Mouse (Mus musculus): ENCODE data around the gene Mmp23. TPM values are rescaled to one million over a fixed set of nuclear protein-coding genes. Genes with fewer than 3 reads are reported as not detected.

Gene Mmp23
- 53.8 and 59.8 TPM in 2 replicates for polyA plus RNA-seq (2015; fragmentation: Nextera tagmentation; extraction: Ambion mirVana)

DNA sequence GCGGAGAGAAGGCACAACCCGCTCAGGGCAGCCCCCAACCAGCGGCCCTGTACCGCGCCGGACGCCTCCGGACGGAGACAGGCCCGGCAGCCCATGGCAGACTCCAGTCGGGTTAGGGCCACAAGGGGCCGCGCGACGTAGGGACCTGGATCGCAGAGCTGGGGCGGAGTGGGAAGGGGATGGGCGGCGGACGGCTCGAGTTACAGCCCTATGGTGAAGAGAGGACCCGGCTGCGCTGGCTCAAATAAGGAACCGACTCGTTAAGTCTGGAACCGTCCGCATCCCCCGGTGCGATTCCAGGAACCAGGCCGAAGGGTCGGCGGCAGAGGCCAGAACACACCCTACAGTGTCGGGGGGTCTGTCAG lies at the start of gene Mmp23:
TSS of gene Mmp23 (minus strand) at position 299 of the 365 bp plus-strand sequence.
- Histone ChIP-seq H3K4me1 (ENCODE audit: control insufficient read depth, insufficient read depth, low read length) (peaks cover 38% of the 10 kb centered on the region), H3K27me3 (ENCODE audit: control insufficient read depth, insufficient read depth, low read length) (peaks cover 3% of the 10 kb centered on the region; the same call in 1 of the 2 replicates), H3K27ac (ENCODE audit: low read length) (peak within 1 kb of the TSS; percentile 86), H3K4me2 (ENCODE audit: low read depth, low read length) (peak within 1 kb of the TSS; percentile 86), H3K36me3 (ENCODE audit: control insufficient read depth, insufficient read depth, low read length) (peaks cover 22% of the 10 kb centered on the region), H3K4me3 (replicated peaks; ENCODE audit: low read length) (peak within 1 kb of the TSS; percentile 56), H3K9ac (ENCODE audit: low read length) (peak within 1 kb of the TSS; percentile 77), H3K9me3 (replicated peaks; ENCODE audit: control insufficient read depth, low read length) (no peaks in the 10 kb centered on the region)
- WGBS: under 1% methylated on average over 33 of the region's 33 CpGs
- ATAC-seq (ENCODE audit: insufficient read depth, low FRiP score): peak; percentile 42; the same call in 1 of the 2 replicates

DNA sequence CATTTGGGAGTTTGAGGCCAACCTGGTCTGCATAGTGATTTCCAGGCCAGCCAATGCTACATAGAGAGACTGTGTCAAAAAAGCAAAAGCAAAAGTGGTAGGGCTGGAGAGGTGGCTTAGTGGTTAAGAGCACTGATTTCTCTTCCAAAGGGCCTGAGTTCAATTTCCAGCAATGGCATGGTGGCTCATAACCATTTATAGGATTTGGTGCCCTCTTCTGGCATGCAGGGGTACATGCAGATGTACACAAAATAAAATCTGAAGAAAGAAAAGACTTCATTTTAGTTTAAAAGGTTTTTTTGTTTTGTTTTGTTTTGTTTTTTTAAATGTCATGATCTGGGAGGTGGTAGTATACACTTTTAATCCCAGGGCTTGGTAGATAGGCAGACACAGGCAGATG lies 47.2 kb upstream of the Mmp23 start:
- H3K9ac ChIP-seq (ENCODE audit: low read length): no peak overlapping the region
- no peak overlapping the region for H3K27ac ChIP-seq (ENCODE audit: low read length)
- ATAC-seq (ENCODE audit: insufficient read depth, low FRiP score): no peak
- H3K4me3 ChIP-seq (replicated peaks; ENCODE audit: low read length): no peak overlapping the region
- no peaks in the 10 kb centered on the region for H3K36me3 ChIP-seq (ENCODE audit: control insufficient read depth, insufficient read depth, low read length)
- H3K27me3 ChIP-seq (ENCODE audit: control insufficient read depth, insufficient read depth, low read length): no peaks in the 10 kb centered on the region; the same call in 1 of the 2 replicates
- H3K9me3 ChIP-seq (replicated peaks; ENCODE audit: control insufficient read depth, low read length): no peaks in the 10 kb centered on the region
- H3K4me1 ChIP-seq (ENCODE audit: control insufficient read depth, insufficient read depth, low read length): peaks cover 12% of the 10 kb centered on the region
- H3K4me2 ChIP-seq (ENCODE audit: low read depth, low read length): no peak overlapping the region

DNA sequence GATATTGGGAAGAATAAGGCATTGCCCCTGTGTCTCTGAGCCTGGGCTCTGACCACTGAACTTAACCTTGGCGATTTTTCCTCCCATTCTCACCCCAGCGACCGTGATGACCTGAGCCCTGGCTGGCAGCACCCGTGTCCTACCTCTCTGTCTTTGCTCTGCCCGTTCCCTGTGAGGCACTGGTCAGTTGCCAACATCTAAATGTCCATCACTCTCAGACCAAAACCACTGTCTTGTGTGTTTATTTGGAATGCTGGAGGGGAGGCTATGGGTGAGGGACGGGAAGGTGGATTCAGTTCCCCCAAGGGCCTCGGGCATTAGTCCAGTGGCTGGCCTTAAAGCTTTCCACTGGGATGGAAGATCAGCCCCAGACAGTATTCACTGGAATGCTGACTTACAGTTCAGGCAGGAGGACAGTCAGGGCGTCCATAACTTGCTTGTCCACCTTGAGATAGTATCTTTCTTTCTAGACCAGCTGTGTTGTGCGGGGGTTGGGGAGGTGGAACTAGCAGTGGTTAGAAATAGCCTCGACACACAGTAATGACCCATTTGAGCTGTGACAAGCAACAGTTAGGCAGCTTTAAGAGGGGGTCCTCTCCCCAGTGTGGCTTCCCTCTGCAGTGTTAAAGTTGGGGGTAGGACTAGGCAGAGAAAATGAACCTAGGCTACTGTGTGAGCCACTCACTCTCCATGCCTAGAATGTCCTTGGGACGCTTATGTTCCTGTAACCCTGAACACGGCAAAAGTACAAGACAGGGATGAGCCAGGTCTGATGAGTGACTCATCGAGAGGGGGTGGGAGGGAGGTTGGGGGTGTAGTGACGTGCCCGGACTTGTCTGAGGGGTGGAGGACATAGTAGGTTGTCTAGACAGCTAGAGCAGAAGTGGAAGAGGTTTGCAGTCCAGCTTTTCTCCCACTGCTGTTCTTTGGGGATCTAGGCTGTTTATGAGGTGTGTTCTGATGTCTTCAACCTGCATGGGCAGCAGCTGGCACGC lies 43.4 kb upstream of the Mmp23 start:
- 69% methylated on average over 16 of the region's 16 CpGs for WGBS

DNA sequence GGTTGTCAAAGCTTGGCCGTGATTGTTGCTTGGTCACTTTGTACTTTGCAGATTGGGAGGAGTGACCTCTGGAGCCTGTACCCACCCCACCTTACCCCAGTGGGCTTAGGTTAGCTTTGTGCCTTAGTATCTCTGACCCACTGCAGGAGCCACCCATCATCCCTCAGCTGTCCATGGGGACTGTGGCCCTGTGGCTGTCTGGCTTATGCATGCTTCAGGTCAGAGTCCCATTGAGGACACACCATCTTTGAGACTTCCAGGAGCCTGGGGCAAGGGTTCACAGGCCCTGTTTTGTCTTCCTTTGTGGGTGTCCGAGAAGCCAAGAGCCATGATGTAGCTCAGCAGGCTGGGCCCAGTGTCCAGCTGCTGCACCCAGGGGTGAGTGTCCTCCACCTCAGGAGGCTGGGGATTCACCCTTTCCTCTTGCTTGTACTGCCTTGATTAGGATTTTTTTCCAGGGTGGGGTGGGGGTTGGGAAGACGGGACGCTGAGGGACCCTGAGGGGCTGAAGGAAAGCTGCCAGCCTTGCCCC lies 42.4 kb upstream of the Mmp23 start:
- Histone ChIP-seq H3K27ac (ENCODE audit: low read length) (no peak overlapping the region), H3K9ac (ENCODE audit: low read length) (peak overlapping the region; percentile 90), H3K4me1 (ENCODE audit: control insufficient read depth, insufficient read depth, low read length) (peaks cover 20% of the 10 kb centered on the region), H3K27me3 (ENCODE audit: control insufficient read depth, insufficient read depth, low read length) (no peaks in the 10 kb centered on the region; the same call in 1 of the 2 replicates), H3K4me3 (replicated peaks; ENCODE audit: low read length) (peak overlapping the region; percentile 71), H3K36me3 (ENCODE audit: control insufficient read depth, insufficient read depth, low read length) (no peaks in the 10 kb centered on the region), H3K9me3 (replicated peaks; ENCODE audit: control insufficient read depth, low read length) (no peaks in the 10 kb centered on the region), H3K4me2 (ENCODE audit: low read depth, low read length) (peak overlapping the region; percentile 98)
- 80% methylated on average over 4 of the region's 4 CpGs for WGBS
- no peak for ATAC-seq (ENCODE audit: insufficient read depth, low FRiP score)

More for the DNA sequence above, 43.4 kb upstream of the Mmp23 start:
- Histone ChIP-seq H3K4me3 (replicated peaks; ENCODE audit: low read length) (no peak overlapping the region), H3K9ac (ENCODE audit: low read length) (0 out of 2 replicates have a peak overlapping the region, but pooled peaks have one; percentile 90), H3K9me3 (replicated peaks; ENCODE audit: control insufficient read depth, low read length) (no peaks in the 10 kb centered on the region), H3K27ac (ENCODE audit: low read length) (no peak overlapping the region), H3K36me3 (ENCODE audit: control insufficient read depth, insufficient read depth, low read length) (no peaks in the 10 kb centered on the region), H3K4me2 (ENCODE audit: low read depth, low read length) (no peak overlapping the region), H3K4me1 (ENCODE audit: control insufficient read depth, insufficient read depth, low read length) (peaks cover 20% of the 10 kb centered on the region), H3K27me3 (ENCODE audit: control insufficient read depth, insufficient read depth, low read length) (no peaks in the 10 kb centered on the region; the same call in 1 of the 2 replicates)
- no peak for ATAC-seq (ENCODE audit: insufficient read depth, low FRiP score)

DNA sequence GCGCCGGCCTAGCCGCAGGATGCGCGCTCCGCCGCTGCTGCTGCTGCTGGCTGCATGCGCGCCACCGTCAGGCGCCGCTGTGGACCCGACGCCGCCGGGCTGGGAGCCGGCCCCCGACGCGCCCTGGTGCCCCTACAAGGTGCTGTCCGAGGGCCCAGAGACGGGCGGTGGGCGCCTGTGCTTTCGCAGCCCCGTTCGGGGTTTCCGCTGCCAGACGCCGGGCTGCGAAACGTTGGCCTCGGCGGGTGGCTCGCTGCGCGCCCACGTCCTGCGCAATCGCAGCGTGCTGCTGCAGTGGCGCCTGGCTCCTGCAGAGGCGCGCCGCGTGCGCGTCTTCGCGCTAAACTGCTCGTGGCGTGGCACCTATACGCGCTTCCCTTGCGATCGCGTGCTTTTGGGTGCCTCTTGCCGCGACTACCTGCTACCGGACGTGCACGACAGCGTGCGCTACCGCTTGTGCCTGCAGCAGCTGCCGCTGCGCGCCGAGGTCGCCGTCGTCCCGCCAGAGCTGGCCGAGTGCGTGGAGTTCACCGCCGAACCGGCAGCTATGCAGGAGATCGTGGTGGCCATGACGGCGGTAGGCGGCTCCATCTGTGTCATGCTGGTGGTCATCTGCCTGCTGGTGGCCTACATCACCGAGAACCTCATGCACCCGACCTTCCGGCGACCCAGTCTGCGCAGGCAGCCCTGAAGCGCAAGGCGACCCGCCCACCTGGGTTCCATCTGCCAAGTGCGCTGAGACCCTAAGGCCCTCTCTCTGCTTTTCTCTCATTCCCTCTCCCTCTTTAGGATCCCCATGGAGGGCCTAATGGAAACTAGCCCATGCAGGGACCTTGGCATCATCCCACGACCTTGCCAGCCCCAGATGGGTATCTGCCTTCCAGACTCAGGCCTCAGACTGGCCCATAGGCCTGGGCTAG lies 41.6 kb upstream of the Mmp23 start:
- no peaks in the 10 kb centered on the region; the same call in 1 of the 2 replicates for H3K27me3 ChIP-seq (ENCODE audit: control insufficient read depth, insufficient read depth, low read length)
- H3K9ac ChIP-seq (ENCODE audit: low read length): peak overlapping the region; percentile 90
- H3K4me1 ChIP-seq (ENCODE audit: control insufficient read depth, insufficient read depth, low read length): peaks cover 20% of the 10 kb centered on the region
- no peak overlapping the region; the same call in 1 of the 2 replicates for H3K27ac ChIP-seq (ENCODE audit: low read length)
- H3K4me2 ChIP-seq (ENCODE audit: low read depth, low read length): peak overlapping the region; percentile 98
- WGBS: 1% methylated on average over 92 of the region's 92 CpGs
- peak overlapping the region; percentile 71 for H3K4me3 ChIP-seq (replicated peaks; ENCODE audit: low read length)
- no peaks in the 10 kb centered on the region for H3K36me3 ChIP-seq (ENCODE audit: control insufficient read depth, insufficient read depth, low read length)
- ATAC-seq (ENCODE audit: insufficient read depth, low FRiP score): peak; percentile 68
- H3K9me3 ChIP-seq (replicated peaks; ENCODE audit: control insufficient read depth, low read length): no peaks in the 10 kb centered on the region

DNA sequence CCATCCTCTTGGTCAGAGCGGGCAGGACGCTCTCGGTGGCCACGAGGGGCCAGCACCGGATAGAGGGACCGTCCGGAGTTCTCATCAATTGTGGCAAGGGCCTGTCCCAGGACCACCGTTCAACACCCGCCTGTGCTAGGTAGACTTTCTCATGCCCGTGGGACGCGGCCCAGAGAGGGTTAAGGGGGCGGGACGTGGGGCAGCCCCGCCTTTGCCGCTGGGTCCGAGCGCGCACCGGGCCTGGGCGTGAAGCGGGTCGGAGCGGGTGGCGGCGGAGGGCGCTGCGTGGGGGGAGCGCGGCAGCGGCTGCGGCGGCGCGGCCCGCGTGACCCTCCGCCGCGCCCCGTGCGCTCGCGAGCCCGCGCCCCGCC lies 40.9 kb upstream of the Mmp23 start, which contains the start of gene Fndc10:
TSS of gene Fndc10 (plus strand) at position 232 of the 371 bp plus-strand sequence.
- Histone ChIP-seq H3K36me3 (ENCODE audit: control insufficient read depth, insufficient read depth, low read length) (no peaks in the 10 kb centered on the region), H3K4me3 (replicated peaks; ENCODE audit: low read length) (peak within 1 kb of the TSS; percentile 71), H3K9me3 (replicated peaks; ENCODE audit: control insufficient read depth, low read length) (no peaks in the 10 kb centered on the region), H3K4me1 (ENCODE audit: control insufficient read depth, insufficient read depth, low read length) (peaks cover 20% of the 10 kb centered on the region), H3K9ac (ENCODE audit: low read length) (peak within 1 kb of the TSS; percentile 90), H3K4me2 (ENCODE audit: low read depth, low read length) (peak within 1 kb of the TSS; percentile 98), H3K27ac (ENCODE audit: low read length) (no peak within 1 kb of the TSS; the same call in 1 of the 2 replicates), H3K27me3 (ENCODE audit: control insufficient read depth, insufficient read depth, low read length) (no peaks in the 10 kb centered on the region; the same call in 1 of the 2 replicates)
- peak; percentile 82 for ATAC-seq (ENCODE audit: insufficient read depth, low FRiP score)
- WGBS: under 1% methylated on average over 41 of the region's 47 CpGs

DNA sequence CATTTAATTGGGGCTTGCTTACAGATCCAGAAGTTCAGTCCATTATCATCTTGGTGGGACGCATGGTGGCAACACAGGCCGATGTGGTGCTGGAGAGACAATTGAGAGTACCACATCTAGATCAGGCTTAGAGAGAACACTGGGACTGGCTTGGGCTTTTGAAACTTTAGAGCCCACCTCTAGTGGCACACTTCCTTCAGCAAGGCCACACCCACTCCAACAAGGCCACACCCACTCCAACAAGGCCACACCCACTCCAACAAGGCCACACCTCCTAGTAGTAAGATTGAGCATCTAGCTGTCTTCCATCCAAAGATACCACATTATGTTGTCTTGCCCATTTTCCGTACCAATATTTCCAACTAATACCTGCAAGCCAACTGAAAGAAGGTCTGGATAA lies 39.2 kb upstream of the Mmp23 start:
- Histone ChIP-seq H3K4me2 (ENCODE audit: low read depth, low read length) (no peak overlapping the region), H3K27ac (ENCODE audit: low read length) (no peak overlapping the region), H3K4me3 (replicated peaks; ENCODE audit: low read length) (no peak overlapping the region), H3K36me3 (ENCODE audit: control insufficient read depth, insufficient read depth, low read length) (no peaks in the 10 kb centered on the region), H3K27me3 (ENCODE audit: control insufficient read depth, insufficient read depth, low read length) (no peaks in the 10 kb centered on the region; the same call in 1 of the 2 replicates), H3K9ac (ENCODE audit: low read length) (no peak overlapping the region), H3K9me3 (replicated peaks; ENCODE audit: control insufficient read depth, low read length) (no peaks in the 10 kb centered on the region), H3K4me1 (ENCODE audit: control insufficient read depth, insufficient read depth, low read length) (peaks cover 20% of the 10 kb centered on the region)
- ATAC-seq (ENCODE audit: insufficient read depth, low FRiP score): no peak
- 97% methylated on average over 3 of the region's 3 CpGs for WGBS

DNA sequence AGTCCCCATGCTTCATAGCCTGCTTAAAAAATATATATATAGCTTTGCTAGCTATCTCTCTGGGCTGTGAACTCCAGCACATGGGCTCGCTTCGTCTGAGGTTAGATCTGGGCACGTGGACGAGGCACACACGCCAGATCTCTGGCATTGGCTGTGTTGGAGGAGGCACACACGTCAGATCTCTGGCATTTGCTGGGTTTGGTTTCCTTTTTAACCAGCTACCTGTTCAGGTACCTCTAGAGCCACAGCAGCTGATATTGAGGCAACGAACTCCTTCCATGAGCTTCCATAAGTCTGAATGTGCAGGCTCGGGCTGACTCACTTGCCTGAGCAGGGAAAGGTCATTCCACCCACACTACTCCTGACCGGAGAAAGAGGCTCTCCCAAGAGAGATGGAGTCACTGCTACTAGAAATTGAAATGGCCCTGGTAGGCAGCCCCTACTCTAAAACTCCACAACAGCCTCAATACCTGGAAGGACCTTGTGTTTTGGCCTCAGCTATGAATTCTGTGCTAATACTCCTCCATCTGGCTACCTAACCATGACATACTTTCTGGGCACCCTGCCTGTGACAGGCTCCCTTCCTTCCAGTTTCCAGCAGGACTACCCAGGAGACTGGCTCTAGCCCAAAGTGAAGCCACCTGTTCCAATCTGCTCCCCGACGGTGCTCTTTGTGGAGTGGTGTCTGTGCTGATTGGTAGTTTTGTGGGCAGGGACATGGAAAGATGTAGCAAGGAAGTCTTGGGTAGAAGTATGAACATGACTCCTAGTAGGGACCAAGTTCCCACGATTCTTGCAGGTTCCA lies 37.6 kb upstream of the Mmp23 start:
- 77% methylated on average over 12 of the region's 12 CpGs for WGBS
- no peak for ATAC-seq (ENCODE audit: insufficient read depth, low FRiP score)
- no peaks in the 10 kb centered on the region for H3K27me3 ChIP-seq (ENCODE audit: control insufficient read depth, insufficient read depth, low read length)
- peaks cover 12% of the 10 kb centered on the region; the same call in 1 of the 2 replicates for H3K4me1 ChIP-seq (ENCODE audit: control insufficient read depth, insufficient read depth, low read length)
- H3K9ac ChIP-seq (ENCODE audit: low read length): no peak overlapping the region
- no peak overlapping the region for H3K27ac ChIP-seq (ENCODE audit: low read length)
- H3K4me2 ChIP-seq (ENCODE audit: low read depth, low read length): no peak overlapping the region
- H3K4me3 ChIP-seq (replicated peaks; ENCODE audit: low read length): no peak overlapping the region
- H3K36me3 ChIP-seq (ENCODE audit: control insufficient read depth, insufficient read depth, low read length): no peaks in the 10 kb centered on the region
- H3K9me3 ChIP-seq (replicated peaks; ENCODE audit: control insufficient read depth, low read length): no peaks in the 10 kb centered on the region
